ENCODE assay signal across 19 mouse cellular contexts in genomic region chr1:75476441-75476840, GRCm38 (mm10). TPM values are rescaled to one million over a fixed set of nuclear protein-coding genes. Genes with fewer than 3 reads are reported as not detected.
DNase-seq lines count a peak whose midpoint lies in the region; ATAC-seq lines count a peak whose summit lies in the region.
"Had no signal": no experiment of that assay in that cellular context is flagged by ENCODE, and none has a peak within 500 bp of the region (broad histone marks: within the 10 kb centered on the region; RNA-seq: fewer than 3 reads in every experiment).

No protein-coding gene starts in this region.

- H3K27me3 ChIP-seq in hindbrain, embryonic 13.5 days: peaks cover 9% of the 10 kb centered on the region; the same call in 1 of the 2 replicates
- H3K27me3 ChIP-seq in hindbrain, embryonic 10.5 days (ENCODE audit: insufficient read depth, poor library complexity, severe bottlenecking): peaks cover 48% of the 10 kb centered on the region
- peaks cover 16% of the 10 kb centered on the region for H3K27me3 ChIP-seq in midbrain, embryonic 12.5 days
- no peaks in the 10 kb centered on the region for H3K27me3 ChIP-seq in midbrain, embryonic 15.5 days (replicated peaks)
- H3K27me3 ChIP-seq in neural tube, embryonic 13.5 days: peaks cover 8% of the 10 kb centered on the region; the same call in 1 of the 2 replicates
- H3K27me3 ChIP-seq: forebrain, embryonic 13.5 days; forebrain, embryonic 15.5 days; Patski had no signal

- H3K36me3 ChIP-seq in hindbrain, embryonic 13.5 days: peaks cover 53% of the 10 kb centered on the region
- H3K36me3 ChIP-seq in hindbrain, embryonic 10.5 days: peaks cover 52% of the 10 kb centered on the region
- peaks cover 51% of the 10 kb centered on the region for H3K36me3 ChIP-seq in midbrain, embryonic 12.5 days
- H3K36me3 ChIP-seq in midbrain, embryonic 15.5 days (replicated peaks): peaks cover 34% of the 10 kb centered on the region
- H3K36me3 ChIP-seq in neural tube, embryonic 13.5 days: peaks cover 51% of the 10 kb centered on the region

- no peak overlapping the region for H3K4me2 ChIP-seq in hindbrain, embryonic 13.5 days
- 0 out of 2 replicates have a peak overlapping the region, but pooled peaks have one; percentile 4 for H3K4me2 ChIP-seq in midbrain, embryonic 12.5 days (replicated peaks)
- no peak overlapping the region for H3K4me2 ChIP-seq in midbrain, embryonic 15.5 days
- H3K4me2 ChIP-seq in neural tube, embryonic 13.5 days: no peak overlapping the region

- no peak overlapping the region for H3K27ac ChIP-seq in hindbrain, embryonic 13.5 days
- no peak overlapping the region for H3K27ac ChIP-seq in hindbrain, embryonic 10.5 days
- H3K27ac ChIP-seq in midbrain, embryonic 12.5 days (replicated peaks): peak overlapping the region; percentile 56; the same call in 1 of the 2 replicates
- H3K27ac ChIP-seq in midbrain, embryonic 15.5 days: no peak overlapping the region
- no peak overlapping the region for H3K27ac ChIP-seq in neural tube, embryonic 13.5 days (replicated peaks)
- H3K27ac ChIP-seq: embryonic facial prominence, embryonic 10.5 days; embryonic facial prominence, embryonic 12.5 days; forebrain, embryonic 13.5 days; forebrain, embryonic 15.5 days had no signal

- H3K9me3 ChIP-seq in hindbrain, embryonic 13.5 days: no peaks in the 10 kb centered on the region
- H3K9me3 ChIP-seq in hindbrain, embryonic 10.5 days: no peaks in the 10 kb centered on the region
- no peaks in the 10 kb centered on the region for H3K9me3 ChIP-seq in midbrain, embryonic 12.5 days
- no peaks in the 10 kb centered on the region for H3K9me3 ChIP-seq in midbrain, embryonic 15.5 days
- no peaks in the 10 kb centered on the region for H3K9me3 ChIP-seq in neural tube, embryonic 13.5 days
- H3K9me3 ChIP-seq: embryonic facial prominence, embryonic 10.5 days; embryonic facial prominence, embryonic 12.5 days; forebrain, embryonic 13.5 days; forebrain, embryonic 15.5 days; G1E had no signal

- 0 out of 2 replicates have a peak overlapping the region, but pooled peaks have one; percentile 94 for H3K9ac ChIP-seq in hindbrain, embryonic 13.5 days
- no peak overlapping the region for H3K9ac ChIP-seq in midbrain, embryonic 12.5 days (replicated peaks)
- H3K9ac ChIP-seq in midbrain, embryonic 15.5 days: no peak overlapping the region
- peak overlapping the region; percentile 12; the same call in 1 of the 2 replicates for H3K9ac ChIP-seq in neural tube, embryonic 13.5 days
- H3K9ac ChIP-seq: embryonic facial prominence, embryonic 12.5 days; forebrain, postnatal 0 days had no signal

- WGBS in hindbrain, embryonic 13.5 days: 97% methylated on average over 11 of the region's 11 CpGs
- 97% methylated on average over 11 of the region's 11 CpGs for WGBS in hindbrain, embryonic 10.5 days
- 92% methylated on average over 11 of the region's 11 CpGs for WGBS in midbrain, embryonic 12.5 days
- whole genome bisulfite sequencing in midbrain, embryonic 15.5 days: 89% methylated on average over 11 of the region's 11 CpGs
- 96% methylated on average over 11 of the region's 11 CpGs for WGBS in neural tube, embryonic 13.5 days

- no peak for ATAC-seq in hindbrain, embryonic 13.5 days (ENCODE audit: low FRiP score)
- ATAC-seq in midbrain, embryonic 12.5 days (ENCODE audit: low FRiP score, low read depth): no peak
- no peak for ATAC-seq in midbrain, embryonic 15.5 days (replicated peaks)
- ATAC-seq in neural tube, embryonic 13.5 days (ENCODE audit: low read depth): no peak
- ATAC-seq: forebrain, embryonic 13.5 days; forebrain, embryonic 15.5 days; forebrain, postnatal 0 days; Patski had no signal

- no peak overlapping the region for H3K4me3 ChIP-seq in hindbrain, embryonic 13.5 days
- no peak overlapping the region for H3K4me3 ChIP-seq in hindbrain, embryonic 10.5 days
- H3K4me3 ChIP-seq in midbrain, embryonic 12.5 days: no peak overlapping the region
- H3K4me3 ChIP-seq in midbrain, embryonic 15.5 days: no peak overlapping the region
- no peak overlapping the region for H3K4me3 ChIP-seq in neural tube, embryonic 13.5 days
- H3K4me3 ChIP-seq: embryonic facial prominence, embryonic 12.5 days had no signal

- peaks cover 50% of the 10 kb centered on the region for H3K4me1 ChIP-seq in hindbrain, embryonic 13.5 days (replicated peaks)
- peaks cover 53% of the 10 kb centered on the region for H3K4me1 ChIP-seq in hindbrain, embryonic 10.5 days (replicated peaks)
- peaks cover 32% of the 10 kb centered on the region for H3K4me1 ChIP-seq in midbrain, embryonic 12.5 days
- peaks cover 40% of the 10 kb centered on the region for H3K4me1 ChIP-seq in midbrain, embryonic 15.5 days
- H3K4me1 ChIP-seq in neural tube, embryonic 13.5 days (replicated peaks): peaks cover 52% of the 10 kb centered on the region

- DNase-seq in cerebellum, adult 11-12 months: peak; percentile 63
- DNase-seq in cerebellum, adult 18-20 months: no peak
- DNase-seq in hindbrain, embryonic 10.5 days (ENCODE audit: low spot score): no peak
- no peak for DNase-seq in neural tube, embryonic 10.5 days (ENCODE audit: extremely low spot score, low spot score)
- DNase-seq: cerebellum, adult 2 months; cerebellum, postnatal 36 days had no signal

RNA-seq across cellular contexts. Expression of gene Chpf, which starts 2.7 kb away (rescaled TPM):
- polyA plus RNA-seq in hindbrain, embryonic 13.5 days (2015; fragmentation: Nextera tagmentation; extraction: Ambion mirVana): 32.4 and 33.8 TPM in 2 replicates
- polyA plus RNA-seq in hindbrain, embryonic 10.5 days (2016; fragmentation: Nextera tagmentation; extraction: Ambion mirVana): 25.1 and 29.8 TPM in 2 replicates
- 35.9 and 36.3 TPM in 2 replicates for polyA plus RNA-seq in midbrain, embryonic 12.5 days (2016; fragmentation: Nextera tagmentation; extraction: Ambion mirVana)
- 42.3 and 45.8 TPM in 2 replicates for polyA plus RNA-seq in midbrain, embryonic 15.5 days (2015; fragmentation: Nextera tagmentation; extraction: Ambion mirVana)
- polyA plus RNA-seq in neural tube, embryonic 13.5 days (2015; fragmentation: Nextera tagmentation; extraction: Ambion mirVana): 39.1 and 41.0 TPM in 2 replicates

RNA-seq across cellular contexts. Expression of gene Tmem198, which starts 2.9 kb away (rescaled TPM):
- polyA plus RNA-seq in hindbrain, embryonic 13.5 days (2015; fragmentation: Nextera tagmentation; extraction: Ambion mirVana): 43.7 and 45.0 TPM in 2 replicates
- polyA plus RNA-seq in hindbrain, embryonic 10.5 days (2016; fragmentation: Nextera tagmentation; extraction: Ambion mirVana): 8.6 and 20.4 TPM in 2 replicates
- 26.5 and 27.6 TPM in 2 replicates for polyA plus RNA-seq in midbrain, embryonic 12.5 days (2016; fragmentation: Nextera tagmentation; extraction: Ambion mirVana)
- polyA plus RNA-seq in midbrain, embryonic 15.5 days (2015; fragmentation: Nextera tagmentation; extraction: Ambion mirVana): 59.2 and 60.0 TPM in 2 replicates
- 37.2 and 40.9 TPM in 2 replicates for polyA plus RNA-seq in neural tube, embryonic 13.5 days (2015; fragmentation: Nextera tagmentation; extraction: Ambion mirVana)
- polyA plus RNA-seq: CD4-positive, CD25-positive, alpha-beta regulatory T cell, adult 4 months had no signal

RNA-seq across cellular contexts. Expression of gene Asic4, which starts 26.2 kb away (rescaled TPM):
- 25.9 and 29.3 TPM in 2 replicates for polyA plus RNA-seq in hindbrain, embryonic 13.5 days (2015; fragmentation: Nextera tagmentation; extraction: Ambion mirVana)
- polyA plus RNA-seq in hindbrain, embryonic 10.5 days (2016; fragmentation: Nextera tagmentation; extraction: Ambion mirVana): 3.8 and 9.3 TPM in 2 replicates
- polyA plus RNA-seq in midbrain, embryonic 12.5 days (2016; fragmentation: Nextera tagmentation; extraction: Ambion mirVana): 45.0 and 47.7 TPM in 2 replicates
- 64.4 and 73.2 TPM in 2 replicates for polyA plus RNA-seq in midbrain, embryonic 15.5 days (2015; fragmentation: Nextera tagmentation; extraction: Ambion mirVana)
- 28.7 and 28.8 TPM in 2 replicates for polyA plus RNA-seq in neural tube, embryonic 13.5 days (2015; fragmentation: Nextera tagmentation; extraction: Ambion mirVana)
- polyA plus RNA-seq: activated CD4-positive, CD25-positive, alpha-beta regulatory T cell, adult 4 months; CD4-positive, CD25-positive, alpha-beta regulatory T cell, adult 4 months had no signal

RNA-seq across cellular contexts. Expression of gene Obsl1, which starts 29.8 kb away (rescaled TPM):
- 21.0 and 22.8 TPM in 2 replicates for polyA plus RNA-seq in hindbrain, embryonic 13.5 days (2015; fragmentation: Nextera tagmentation; extraction: Ambion mirVana)
- polyA plus RNA-seq in hindbrain, embryonic 10.5 days (2016; fragmentation: Nextera tagmentation; extraction: Ambion mirVana): 37.9 and 44.2 TPM in 2 replicates
- polyA plus RNA-seq in midbrain, embryonic 12.5 days (2016; fragmentation: Nextera tagmentation; extraction: Ambion mirVana): 42.7 and 46.6 TPM in 2 replicates
- 29.3 and 31.9 TPM in 2 replicates for polyA plus RNA-seq in midbrain, embryonic 15.5 days (2015; fragmentation: Nextera tagmentation; extraction: Ambion mirVana)
- polyA plus RNA-seq in neural tube, embryonic 13.5 days (2015; fragmentation: Nextera tagmentation; extraction: Ambion mirVana): 28.1 and 30.1 TPM in 2 replicates
- polyA plus RNA-seq: activated CD4-positive, CD25-positive, alpha-beta regulatory T cell, adult 4 months; CD4-positive, CD25-positive, alpha-beta regulatory T cell, adult 4 months; G1E had no signal

RNA-seq across cellular contexts. Expression of gene Inha, which starts 30.4 kb away (rescaled TPM):
- polyA plus RNA-seq in hindbrain, embryonic 13.5 days (2015; fragmentation: Nextera tagmentation; extraction: Ambion mirVana): 11.5 and 11.7 TPM in 2 replicates
- polyA plus RNA-seq in hindbrain, embryonic 10.5 days (2016; fragmentation: Nextera tagmentation; extraction: Ambion mirVana): 2.7 TPM in 2 replicates
- polyA plus RNA-seq in midbrain, embryonic 12.5 days (2016; fragmentation: Nextera tagmentation; extraction: Ambion mirVana): 7.2 and 8.9 TPM in 2 replicates
- 24.3 and 24.5 TPM in 2 replicates for polyA plus RNA-seq in midbrain, embryonic 15.5 days (2015; fragmentation: Nextera tagmentation; extraction: Ambion mirVana)
- polyA plus RNA-seq in neural tube, embryonic 13.5 days (2015; fragmentation: Nextera tagmentation; extraction: Ambion mirVana): 13.3 and 13.7 TPM in 2 replicates
- polyA plus RNA-seq: activated CD4-positive, CD25-positive, alpha-beta regulatory T cell, adult 4 months; CD4-positive, CD25-positive, alpha-beta regulatory T cell, adult 4 months; G1E had no signal

Comparison
In these comparisons a context has a peak if more than half of its experiments do, and no peak if none do; other contexts are left out.
1. H3K9ac ChIP-seq: peak in hindbrain, embryonic 13.5 days (single experiment) and neural tube, embryonic 13.5 days (single experiment); none in midbrain, embryonic 12.5 days (single experiment) and midbrain, embryonic 15.5 days (single experiment).